Mouse (Mus musculus): ENCODE measurements around the gene Zc3h4. TPM values are rescaled to one million over a fixed set of nuclear protein-coding genes. Genes with fewer than 3 reads are reported as not detected.

Gene Zc3h4
- polyA plus RNA-seq, 1 experiment = 40.0 TPM

DNA sequence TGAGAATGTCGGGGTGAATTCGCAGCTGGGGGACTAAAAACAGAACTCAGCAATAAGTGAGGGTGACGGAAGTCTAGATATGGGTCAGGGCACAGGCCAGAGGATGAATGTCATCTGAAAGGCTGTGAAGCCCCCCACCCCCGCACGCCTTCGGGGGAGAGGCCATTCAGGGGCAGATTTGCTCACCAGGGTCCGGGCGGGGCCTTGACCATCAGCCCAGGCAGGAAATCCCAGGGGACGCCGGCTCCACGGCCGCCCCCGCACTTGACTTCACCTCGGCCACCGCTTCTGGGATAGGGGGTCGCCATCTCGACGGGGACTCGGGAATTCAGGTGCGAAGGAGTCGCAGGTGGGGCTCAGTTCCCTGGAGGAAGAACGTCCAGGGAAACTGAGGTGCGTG lies 74.6 kb downstream of the Zc3h4 start:
- no peak for DNase-seq (ENCODE audit: extremely low spot score in 1 of 2, low spot score in 1 of 2)

DNA sequence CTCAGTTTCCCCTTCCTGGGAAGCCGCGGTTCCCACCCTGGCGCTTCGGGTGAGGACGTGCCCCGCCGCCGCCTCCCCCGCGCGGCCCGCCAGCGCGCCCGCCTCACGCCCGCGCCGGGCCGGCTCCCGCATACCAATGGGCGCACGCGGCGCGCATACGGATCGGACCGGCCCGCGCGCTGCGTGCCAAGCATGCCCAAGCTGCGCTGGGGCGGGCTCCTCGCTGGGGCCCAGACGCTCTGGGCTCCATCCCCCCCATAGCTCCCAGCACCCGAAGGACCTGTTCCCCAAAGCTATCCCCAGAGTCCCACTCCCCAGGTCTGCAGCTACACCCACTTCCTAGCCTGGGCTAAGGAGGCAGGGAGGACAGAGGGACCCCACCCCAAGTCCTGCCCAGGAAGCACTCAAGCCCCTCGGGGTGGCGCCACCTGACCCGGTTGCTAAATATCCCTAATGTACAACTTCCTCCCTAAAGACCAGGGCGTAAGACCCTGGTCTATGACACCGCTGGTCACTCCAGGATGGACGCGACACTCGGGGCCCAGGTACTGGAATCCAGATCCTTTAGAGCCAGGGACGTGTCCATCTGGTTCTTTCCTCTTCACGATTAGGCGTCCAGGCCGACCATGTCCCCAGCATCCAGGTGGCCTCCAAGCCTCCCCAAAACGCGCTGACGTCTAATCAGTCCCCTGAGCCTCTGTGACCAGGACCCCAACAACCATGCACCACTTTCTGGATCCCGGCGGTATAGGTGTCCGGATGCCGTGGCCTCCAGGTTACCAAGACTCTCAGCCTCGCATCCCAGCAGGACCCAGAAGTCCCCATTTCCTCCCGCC lies 75.3 kb downstream of the Zc3h4 start:
- no peak for DNase-seq (ENCODE audit: extremely low spot score in 1 of 2, low spot score in 1 of 2)

DNA sequence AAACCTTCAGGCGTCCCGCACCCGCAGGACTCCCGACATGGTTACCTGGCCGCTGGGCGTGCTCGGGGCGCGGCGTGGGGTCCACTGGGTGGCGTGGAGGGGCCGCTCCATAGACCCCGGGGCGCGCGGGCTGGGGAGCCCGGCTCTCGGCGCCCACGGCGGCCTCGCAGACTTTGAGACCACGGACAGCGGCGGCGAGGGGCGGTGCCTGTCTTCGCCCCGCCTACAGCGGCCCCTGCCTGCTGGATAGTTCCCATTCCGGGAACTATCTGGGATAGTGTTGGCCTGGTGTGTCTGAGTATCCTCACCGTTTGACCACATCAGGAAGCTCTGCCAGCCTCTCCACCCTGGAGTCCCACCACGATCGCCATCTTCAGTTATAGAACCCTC lies 75.9 kb downstream of the Zc3h4 start:
- DNase-seq (ENCODE audit: extremely low spot score in 1 of 2, low spot score in 1 of 2) = no peak

DNA sequence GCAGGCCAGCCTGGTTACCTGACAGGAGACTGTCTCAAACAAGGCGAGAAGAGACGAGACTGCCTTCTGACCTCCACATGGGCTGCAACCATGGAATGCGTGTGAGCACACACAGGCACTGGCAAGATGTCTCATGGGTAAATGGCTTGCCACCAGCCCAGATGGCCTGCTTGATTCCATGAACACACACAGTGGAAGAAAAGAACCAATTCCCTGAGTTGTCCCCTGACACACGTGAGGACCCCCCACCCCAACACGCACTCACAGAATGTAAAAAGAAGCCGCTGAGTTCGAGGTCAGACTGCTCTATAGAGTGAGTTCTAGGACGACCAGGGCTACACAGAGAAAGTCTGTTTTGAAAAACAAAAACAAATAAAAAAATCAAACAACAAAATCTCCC lies 76.9 kb downstream of the Zc3h4 start, which contains the start of gene Npas1:
TSS of gene Npas1 (minus strand) at position 101 of the 400 bp plus-strand sequence.
- no peak for DNase-seq (ENCODE audit: extremely low spot score in 1 of 2, low spot score in 1 of 2)

Other genes with a start within 250 kb of the Zc3h4 start
- gene Meis3, start 225.8 kb upstream of the Zc3h4 start, polyA plus RNA-seq (2012; rRNA removed) = 83.7 and 85.4 TPM in 2 replicates
- gene Dhx34, start 178.9 kb upstream of the Zc3h4 start, polyA plus RNA-seq (2012; rRNA removed) = 11.9 and 12.5 TPM in 2 replicates
- gene C5ar2, start 156.8 kb upstream of the Zc3h4 start, polyA plus RNA-seq (2012; rRNA removed) = 0.56 and 0.67 TPM in 2 replicates
- 1.2 and 1.3 TPM in 2 replicates for gene C5ar1, start 141.4 kb upstream of the Zc3h4 start, polyA plus RNA-seq (2012; rRNA removed)
- gene Inafm1, start 127.3 kb upstream of the Zc3h4 start, polyA plus RNA-seq (2012; rRNA removed) = 57.6 and 58.4 TPM in 2 replicates
- gene Ccdc9, start 114.1 kb upstream of the Zc3h4 start, polyA plus RNA-seq (2012; rRNA removed) = 91.2 and 91.4 TPM in 2 replicates
- gene Bbc3, start 92.5 kb upstream of the Zc3h4 start, polyA plus RNA-seq (2012; rRNA removed) = 17.1 and 18.2 TPM in 2 replicates
- 99.8 and 114 TPM in 2 replicates for gene Sae1, start 13.1 kb upstream of the Zc3h4 start, polyA plus RNA-seq (2012; rRNA removed)
- 84.3 and 91.7 TPM in 2 replicates for gene Tmem160, start 51.9 kb downstream of the Zc3h4 start, polyA plus RNA-seq (2012; rRNA removed)
- gene Npas1, start 76.8 kb downstream of the Zc3h4 start, polyA plus RNA-seq (2012; rRNA removed) = 7.8 and 10.1 TPM in 2 replicates
- 47.0 and 50.5 TPM in 2 replicates for gene Arhgap35, start 214.1 kb downstream of the Zc3h4 start, polyA plus RNA-seq (2012; rRNA removed)